Mouse (Mus musculus) gastrocnemius, adult 2 months (tissue): ENCODE results near the gene Zfp369. TPM values are rescaled to one million over a fixed set of nuclear protein-coding genes. Genes with fewer than 3 reads are reported as not detected.

Experiments used
- DNase-seq: peaks from one replicate; pipeline ENCODE4 v3.0.0; 2022
- H3K27ac ChIP-seq: fragments of 200-600 bp; 2 replicates; pipeline ENCODE4 v1.8.1; 2022; ENCODE audit warnings: mild to moderate bottlenecking
- H3K4me3 ChIP-seq: fragments of 200-600 bp; 2 replicates; pipeline ENCODE4 v1.8.1; 2022; ENCODE audit warnings: mild to moderate bottlenecking, moderate library complexity
- CTCF ChIP-seq: fragments of 200-600 bp; IDR thresholded peaks from 2 replicates; pipeline ENCODE4 v1.8.1; 2022; ENCODE audit warnings: antibody characterized with exemption, mild to moderate bottlenecking, moderate library complexity
- intact Hi-C: fragments of 180-260 bp; cut with DNase I; formaldehyde crosslinking; loops from one replicate; pipeline ENCODE4 v1.15.1; 2025
- long read RNA-seq, 2 experiments: library from polyadenylated mRNA; stranded (forward); transcript quantifications; one replicate each; pipeline ENCODE4 v2.0.0; 2021
- total RNA-seq, 2 experiments: library from RNA; stranded (reverse); gene quantifications; 2 replicates each; pipeline ENCODE4 v1.2.3; 2021

The Zfp369 gene
- 10 to 100 TPM in 1 of 2 experiments, 1 to 10 TPM in 1; 8.9 to 10.6 TPM for total RNA-seq
- long read RNA-seq, experiment 1, result 0 reads
- long read RNA-seq, experiment 2, partial matches to known transcripts, result 0 of 2 reads
- long read RNA-seq, experiment 2, other reads (novel, unspliced or antisense), result 0 of 2 reads

DNA sequence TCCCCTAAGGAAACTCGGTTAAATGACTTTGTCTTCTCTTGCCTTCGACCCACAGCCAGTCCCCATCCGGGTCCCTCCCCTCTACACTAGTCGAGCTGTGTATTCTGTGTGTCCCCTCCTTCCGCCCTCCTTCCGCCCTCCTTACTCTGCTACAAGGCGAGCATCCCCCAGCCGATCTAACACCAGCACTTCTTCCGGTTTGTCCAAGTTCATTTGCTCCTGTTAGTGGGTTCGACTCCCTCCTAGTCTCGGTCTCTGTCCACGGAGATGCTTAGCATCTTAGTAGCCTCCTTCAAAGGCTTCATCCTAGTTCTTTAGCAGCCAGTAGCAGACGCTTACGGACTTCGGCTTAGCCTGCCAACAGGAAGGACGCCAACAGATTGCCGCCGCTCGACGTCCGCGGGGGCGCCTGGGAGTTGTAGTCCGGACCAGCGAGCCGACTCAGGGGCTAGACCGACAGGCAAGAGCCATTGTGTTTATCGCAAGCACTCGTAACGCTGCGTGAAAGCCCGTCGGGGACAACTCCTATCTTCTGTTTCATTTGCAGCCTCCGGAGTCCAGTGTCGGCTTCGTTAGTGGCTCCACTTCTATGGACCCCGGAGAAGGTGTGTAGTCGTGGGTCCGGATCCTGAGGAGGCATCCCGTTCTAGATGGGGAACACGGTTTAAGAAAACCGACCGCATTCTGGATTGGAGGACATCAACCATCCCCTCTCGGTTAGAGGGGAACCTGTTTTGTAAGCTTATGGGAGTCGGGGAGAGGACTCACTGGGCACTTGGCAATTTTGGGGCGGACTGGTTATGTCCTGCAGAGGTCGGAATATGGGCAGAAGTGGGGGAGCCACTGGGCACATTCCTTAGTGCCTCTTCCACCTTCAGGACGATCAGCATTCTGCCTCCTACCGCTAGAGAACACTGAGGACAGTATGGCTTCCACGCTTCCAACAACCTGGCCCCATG is at the start of gene Zfp369:
Gene Zfp369, plus strand, starts transcription at position 432 of the 959 bp plus-strand sequence.
- DNase-seq, result peak; percentile 96
- no peak for TF ChIP-seq CTCF
- intact Hi-C loops, result loop anchor here (2.0 to 10.0 kb wide), 2 partner anchors 38 to 164 kb away; partner anchors contain the start of gene Mfsd14b
- H3K4me3 ChIP-seq, result peak within 1 kb of the TSS; percentile 80
- H3K27ac ChIP-seq, result peak within 1 kb of the TSS; percentile 91

GRCm38 (mm10) chr13:65237211-65237610 is 41.4 kb upstream of the Zfp369 start:
- DNase-seq, result no peak
- intact Hi-C loops, result no loop called here
- TF ChIP-seq CTCF, result no peak
- Histone ChIP-seq H3K27ac (no peak overlapping the region), H3K4me3 (no peak overlapping the region)

DNA sequence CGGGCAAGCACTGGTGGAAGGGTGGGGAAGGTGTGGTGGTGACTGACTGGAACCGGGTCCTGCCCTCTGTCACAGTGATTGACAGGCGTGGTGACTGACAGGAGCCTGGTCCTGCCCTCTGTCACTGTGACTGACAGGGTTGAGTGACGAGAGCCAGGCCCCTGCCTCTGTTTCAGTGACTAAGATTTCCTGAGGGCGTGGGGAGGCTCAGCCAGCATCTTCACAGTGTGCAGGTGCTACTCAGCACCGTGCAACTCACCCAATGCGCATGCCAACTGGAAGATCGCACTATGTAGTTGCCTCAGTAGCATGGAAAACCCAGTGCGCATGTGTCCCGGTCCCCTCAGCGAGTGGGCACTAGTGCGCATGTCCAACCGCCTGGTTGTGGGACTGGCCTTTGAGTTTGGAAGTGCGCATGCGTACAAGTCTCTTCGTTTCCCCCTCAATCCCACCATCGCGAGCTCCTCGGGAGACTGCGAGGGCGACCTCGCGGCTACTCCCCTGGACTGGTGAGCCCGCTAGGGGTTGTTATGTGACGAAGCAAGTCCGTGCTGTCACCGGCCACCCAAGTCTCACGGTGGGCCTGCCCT is 38.0 kb upstream of the Zfp369 start:
- intact Hi-C loops, result loop anchor here (2.0 to 5.0 kb wide), 2 partner anchors 38 to 128 kb away; partner anchors contain the start of genes Mfsd14b and Zfp369

DNA sequence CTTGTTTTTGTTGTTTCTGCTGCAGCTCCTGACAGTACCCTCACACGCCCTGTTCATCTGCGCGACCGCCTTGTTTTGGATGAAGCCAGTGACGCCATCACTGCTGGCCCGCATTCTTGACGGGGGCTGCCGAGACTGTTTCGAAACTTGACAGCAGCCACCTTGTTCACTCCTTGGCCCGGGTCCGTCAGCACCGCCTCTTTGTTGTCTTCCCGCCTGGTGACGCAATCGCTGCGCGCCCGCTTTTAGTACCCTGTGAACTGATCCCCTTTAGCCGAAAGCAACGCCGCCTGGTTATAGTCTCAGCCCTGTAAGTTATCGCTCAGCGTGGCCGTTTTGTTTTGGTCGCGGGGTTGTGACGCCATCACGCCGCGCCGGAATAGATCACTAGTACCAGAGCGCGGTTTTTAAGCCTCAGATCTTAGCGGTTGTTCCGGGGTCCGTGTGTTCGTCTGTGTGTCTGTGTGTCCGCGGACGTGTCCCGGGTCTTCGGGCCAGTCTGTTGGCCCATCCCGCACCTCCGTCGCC is 37.5 kb upstream of the Zfp369 start:
- intact Hi-C loops, result loop anchor here (2.0 to 5.0 kb wide), 2 partner anchors 38 to 129 kb away; partner anchors contain the start of genes Mfsd14b and Zfp369

More for the DNA sequence above, 38.0 kb upstream of the Zfp369 start:
- peak overlapping the region; percentile 91 for H3K4me3 ChIP-seq
- peak overlapping the region; percentile 97 for H3K27ac ChIP-seq
- TF ChIP-seq CTCF, result no peak
- DNase-seq, result peak; percentile 96

DNA sequence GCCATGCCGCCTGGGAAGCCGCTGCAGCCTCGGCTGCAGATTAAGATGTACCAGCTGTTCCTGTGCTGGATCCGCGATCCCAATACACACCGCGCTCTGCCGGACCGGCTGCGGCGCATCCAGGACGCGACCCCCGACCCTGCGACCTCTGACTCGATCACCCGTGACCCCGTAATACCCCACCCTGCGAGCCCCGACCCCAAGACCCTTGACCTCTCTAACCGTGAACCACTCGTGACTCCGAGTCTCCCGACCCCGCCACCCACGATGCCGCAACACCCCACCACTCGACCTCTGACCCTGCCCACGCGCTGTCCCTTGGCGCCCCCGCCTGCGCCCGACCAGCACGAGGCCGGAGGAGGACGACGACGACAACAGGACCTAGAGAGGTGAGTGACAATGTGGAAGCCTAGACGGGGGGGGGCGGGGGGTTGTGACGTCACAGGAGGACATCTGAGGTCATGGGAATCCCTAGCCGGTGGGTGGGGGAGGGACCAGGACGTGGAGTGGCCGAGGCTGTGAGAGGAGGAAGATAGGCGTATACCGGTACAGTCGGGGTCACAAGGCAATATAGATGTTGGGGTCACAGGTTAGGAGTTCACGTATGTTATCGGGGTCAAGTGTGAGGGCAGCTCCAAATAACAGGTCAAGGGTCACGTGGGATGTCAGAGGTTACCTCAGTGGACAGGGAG is 36.8 kb upstream of the Zfp369 start:
- intact Hi-C loops, result loop anchor here (2.0 to 5.0 kb wide), 2 partner anchors 37 to 129 kb away; partner anchors contain the start of genes Mfsd14b and Zfp369
- Histone ChIP-seq H3K4me3 (peak overlapping the region; percentile 91), H3K27ac (peak overlapping the region; percentile 97)
- no peak for TF ChIP-seq CTCF
- DNase-seq, result peak; percentile 30

More for the DNA sequence above, 37.5 kb upstream of the Zfp369 start:
- H3K27ac ChIP-seq, result peak overlapping the region; percentile 97
- peak; percentile 94 for DNase-seq
- no peak for TF ChIP-seq CTCF
- H3K4me3 ChIP-seq, result peak overlapping the region; percentile 91

DNA sequence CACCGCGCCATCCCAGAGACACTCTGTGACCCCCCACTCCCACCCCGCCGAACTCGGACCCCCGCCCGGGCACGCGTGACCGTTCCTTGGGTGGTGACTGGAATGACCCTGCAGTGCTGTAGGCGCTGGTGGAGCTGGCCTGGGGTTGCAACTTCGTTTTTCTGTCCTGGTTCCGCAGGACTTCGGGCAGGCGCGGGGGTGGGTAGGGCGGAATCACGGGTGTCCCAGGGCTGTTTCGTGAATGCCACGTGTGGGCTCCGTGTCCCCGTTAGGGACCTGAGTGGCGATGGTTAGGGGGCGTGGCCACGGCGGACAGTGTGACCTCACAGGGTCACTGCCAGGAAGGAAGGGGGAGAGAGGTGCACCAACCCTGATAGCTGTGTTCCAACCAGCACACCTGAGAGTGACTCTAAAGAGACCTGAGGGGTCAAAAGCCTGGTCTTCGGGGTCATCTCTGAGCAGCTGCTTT is 36.3 kb upstream of the Zfp369 start:
- no peak for TF ChIP-seq CTCF
- intact Hi-C loops, result loop anchor here (5.0 kb wide), 1 partner anchor 130 kb away; the partner anchor contains the start of gene Mfsd14b
- peak overlapping the region; percentile 91 for H3K4me3 ChIP-seq
- DNase-seq, result peak; percentile 18
- no peak overlapping the region for H3K27ac ChIP-seq

DNA sequence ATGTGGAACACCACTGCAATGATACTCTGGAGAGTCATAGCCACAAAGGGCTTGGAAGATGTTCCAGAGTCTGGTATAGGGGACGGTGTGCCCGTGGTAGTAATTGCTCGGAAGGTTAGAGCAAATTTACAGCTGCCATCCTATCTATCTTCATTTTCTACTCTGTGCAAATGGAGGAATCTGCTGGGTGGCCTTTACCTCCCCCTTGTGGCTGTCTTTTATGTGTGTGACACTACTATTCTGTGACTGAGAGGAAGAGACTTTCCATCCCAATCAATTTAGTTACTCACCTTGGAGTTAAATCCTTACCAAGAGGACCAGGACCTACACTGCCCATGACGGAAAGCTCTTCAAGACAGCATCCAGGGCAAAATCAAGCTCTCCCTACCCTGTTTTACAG is 35.3 kb upstream of the Zfp369 start:
- peak; percentile 31; the same call in 1 of the 2 replicates for TF ChIP-seq CTCF
- Histone ChIP-seq H3K4me3 (no peak overlapping the region), H3K27ac (no peak overlapping the region)
- DNase-seq, result no peak
- intact Hi-C loops, result loop anchor here (5.0 kb wide), 1 partner anchor 131 kb away; the partner anchor contains the start of gene Mfsd14b

DNA sequence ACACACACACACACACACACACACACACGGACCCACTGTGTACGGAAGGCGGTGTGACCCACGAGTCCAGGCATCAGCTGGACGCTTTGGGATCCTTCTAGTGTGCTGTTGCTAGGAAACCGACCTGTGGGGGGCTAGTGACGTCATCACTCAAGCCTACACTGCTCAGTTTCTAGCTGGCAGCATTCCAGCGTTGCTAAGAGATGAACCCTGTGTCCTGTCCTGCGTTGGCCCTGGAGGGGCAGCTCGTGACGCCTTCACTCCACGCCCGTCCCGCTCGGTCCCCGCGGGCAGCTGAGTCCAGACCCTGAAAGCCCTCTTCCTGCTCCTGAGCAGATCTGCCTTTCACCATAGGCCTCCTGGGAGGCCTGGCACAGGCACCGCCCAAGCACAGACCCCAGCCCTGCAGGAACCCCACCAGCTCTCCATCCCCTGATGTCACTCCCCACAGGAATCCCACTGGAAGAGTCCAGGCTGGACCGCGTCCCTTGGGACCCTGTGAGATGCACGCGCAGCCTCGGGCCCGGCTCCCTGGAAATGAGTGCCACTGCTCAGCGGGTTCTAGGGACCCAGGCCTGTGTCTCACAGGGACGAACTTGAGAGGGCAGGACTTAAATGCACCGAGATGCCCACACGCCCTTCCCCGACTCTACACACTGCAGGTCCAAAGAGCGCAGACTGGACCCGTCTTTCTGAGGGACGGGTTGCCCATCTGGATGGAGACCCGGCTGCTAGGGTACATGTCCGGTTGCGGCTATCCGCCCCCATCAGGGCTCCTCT is 20.2 kb upstream of the Zfp369 start:
- intact Hi-C loops, result no loop called here
- TF ChIP-seq CTCF, result no peak
- peak overlapping the region; percentile 49 for H3K4me3 ChIP-seq
- peak; percentile 20 for DNase-seq
- H3K27ac ChIP-seq, result no peak overlapping the region

- H3K27ac ChIP-seq, result no peak within 1 kb of the TSS
- H3K4me3 ChIP-seq, result peak within 1 kb of the TSS; percentile 49
- intact Hi-C loops, result no loop called here
- no peak for TF ChIP-seq CTCF
- DNase-seq, result no peak
These were observed 19.4 kb upstream of the Zfp369 start, which contains the start of gene Gm10775 for GRCm38 (mm10) chr13:65259239-65259638. Gene Gm10775 (plus strand): TSS chr13:65259539.

- intact Hi-C loops, result no loop called here
- no peak overlapping the region for H3K27ac ChIP-seq
- no peak overlapping the region for H3K4me3 ChIP-seq
- TF ChIP-seq CTCF, result no peak
- no peak for DNase-seq
These were observed 16.5 kb upstream of the Zfp369 start for GRCm38 (mm10) chr13:65262086-65262485.

- peak overlapping the region; percentile 80 for H3K4me3 ChIP-seq
- no peak for DNase-seq
- TF ChIP-seq CTCF, result no peak
- intact Hi-C loops, result loop anchor here (2.0 to 10.0 kb wide), 2 partner anchors 37 to 163 kb away; partner anchors contain the start of gene Mfsd14b
- H3K27ac ChIP-seq, result peak overlapping the region; percentile 91
These were observed 626 bp upstream of the Zfp369 start for GRCm38 (mm10) chr13:65277994-65278382.
